Mouse (Mus musculus) intestine, embryonic 14.5 days (tissue): Measurements from ENCODE around the gene Ypel5. TPM values are rescaled to one million over a fixed set of nuclear protein-coding genes. Genes with fewer than 3 reads are reported as not detected.

Experiments used
- ATAC-seq: fragments of 200-750 bp; cut with Nextera tagmentation; replicated peaks from 2 replicates; pipeline ENCODE4 v1.8.0; 2017; ENCODE audit warnings: low read depth, moderate number of reproducible peaks, moderate TSS enrichment, moderate library complexity; ENCODE audit not compliant: low FRiP score, low TSS enrichment
- DNase-seq: peaks from one replicate; pipeline ENCODE4 v3.0.0-alpha.2; 2018; ENCODE audit warnings: low spot score
- H3K27ac ChIP-seq: fragments of 300-500 bp; sonication (generic); 2 replicates; pipeline ENCODE4 v1.5.1; 2014; ENCODE audit warnings: low read depth, mild to moderate bottlenecking, control low read depth
- H3K27me3 ChIP-seq: fragments of 300-500 bp; sonication (generic); replicated peaks from 2 replicates; pipeline ENCODE4 v1.6.1; 2014; ENCODE audit warnings: low read length, control low read depth; ENCODE audit not compliant: control insufficient read depth, insufficient read depth
- H3K36me3 ChIP-seq: fragments of 300-500 bp; sonication (generic); 2 replicates; pipeline ENCODE4 v1.6.1; 2014; ENCODE audit warnings: low read length, control low read depth; ENCODE audit not compliant: control insufficient read depth, insufficient read depth
- H3K4me1 ChIP-seq: fragments of 300-500 bp; sonication (generic); replicated peaks from 2 replicates; pipeline ENCODE4 v1.6.1; 2014; ENCODE audit warnings: low read length, control low read depth, mixed read lengths; ENCODE audit not compliant: control insufficient read depth, insufficient read depth
- H3K4me2 ChIP-seq: fragments of 300-500 bp; sonication (generic); 2 replicates; pipeline ENCODE4 v1.6.1; 2014; ENCODE audit warnings: low read length
- H3K4me3 ChIP-seq: fragments of 300-500 bp; sonication (generic); 2 replicates; pipeline ENCODE4 v1.5.1; 2014; ENCODE audit warnings: low read depth, low read length, control low read depth, mixed read lengths
- H3K9ac ChIP-seq: fragments of 300-500 bp; sonication (generic); 2 replicates; pipeline ENCODE4 v1.6.1; 2014; ENCODE audit warnings: mild to moderate bottlenecking, low read length
- H3K9me3 ChIP-seq: fragments of 300-500 bp; sonication (generic); 2 replicates; pipeline ENCODE4 v1.6.1; 2016; ENCODE audit warnings: low read length, control low read depth; ENCODE audit not compliant: control insufficient read depth
- WGBS: fragments of 180-500 bp; shearing (Covaris S2); extraction: QIAGEN DNeasy Blood & Tissue Kit; methylation state at CpG from one replicate; pipeline ENCODE4 v1.1.7; 2014; 5-methylcytosine and 5-hydroxymethylcytosine counted together
- polyA plus RNA-seq: library from polyadenylated mRNA; unstranded; fragments of >200 nt; fragmentation: Nextera tagmentation; extraction: Ambion mirVana; gene quantifications from 2 replicates; pipeline ENCODE4 v1.2.1, GENCODE M21; 2014

Gene Ypel5
- polyA plus RNA-seq, 1 experiment from 2014 or later, result 35.9 TPM

- Histone ChIP-seq H3K4me2 (peak overlapping the region; percentile 67), H3K27me3 (no peaks in the 10 kb centered on the region), H3K4me3 (peak overlapping the region; percentile 82), H3K9me3 (no peaks in the 10 kb centered on the region), H3K36me3 (no peaks in the 10 kb centered on the region), H3K27ac (peak overlapping the region; percentile 95), H3K4me1 (peaks cover 9% of the 10 kb centered on the region; the same call in 1 of the 2 replicates), H3K9ac (peak overlapping the region; percentile 89)
- ATAC-seq (peak; percentile 56), DNase-seq (peak; percentile 96)
- under 1% methylated on average over 52 of the region's 77 CpGs for WGBS
These were observed 973 bp downstream of the Ypel5 start for GRCm38 (mm10) chr17:72837140-72837712.

DNA sequence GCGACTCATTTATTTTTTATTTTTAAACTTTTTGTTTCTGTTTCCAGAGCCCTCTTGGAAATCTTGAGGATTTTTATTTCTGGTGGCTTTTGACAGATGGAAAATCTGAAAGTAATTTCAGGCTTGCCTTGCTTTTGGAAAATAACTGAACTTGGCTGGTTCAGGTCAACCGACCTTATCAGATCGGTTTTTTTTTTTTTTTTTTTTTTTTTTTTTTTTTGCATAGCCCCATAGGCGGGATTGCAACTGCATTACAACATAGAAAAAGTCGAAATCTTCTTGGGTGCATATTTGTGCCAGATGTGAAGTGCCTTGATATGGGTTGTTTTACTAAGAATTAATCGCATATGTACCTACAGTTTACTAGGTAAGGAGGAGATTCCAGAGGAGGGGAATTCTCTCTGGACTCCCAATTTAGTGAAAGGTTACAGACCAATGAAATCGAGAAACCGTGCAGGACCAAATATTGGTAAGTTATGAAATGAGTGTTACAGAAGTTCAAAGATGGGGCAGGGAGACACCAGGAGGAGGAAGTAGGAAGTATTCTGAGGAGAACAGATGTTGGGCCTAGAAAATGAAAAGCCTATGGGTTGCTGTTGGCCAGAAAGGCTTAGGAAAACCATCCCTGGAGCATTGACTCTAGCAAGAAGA, 1.7 kb downstream of the Ypel5 start:
- H3K9ac ChIP-seq, result peak overlapping the region; percentile 89
- H3K36me3 ChIP-seq, result no peaks in the 10 kb centered on the region
- H3K4me1 ChIP-seq, result peaks cover 9% of the 10 kb centered on the region; the same call in 1 of the 2 replicates
- H3K27me3 ChIP-seq, result no peaks in the 10 kb centered on the region
- DNase-seq (no peak), ATAC-seq (no peak)
- peak overlapping the region; percentile 67 for H3K4me2 ChIP-seq
- H3K4me3 ChIP-seq, result peak overlapping the region; percentile 82
- 0 out of 2 replicates have a peak overlapping the region, but pooled peaks have one; percentile 95 for H3K27ac ChIP-seq
- 22% methylated on average over 8 of the region's 8 CpGs for WGBS
- no peaks in the 10 kb centered on the region for H3K9me3 ChIP-seq

DNA sequence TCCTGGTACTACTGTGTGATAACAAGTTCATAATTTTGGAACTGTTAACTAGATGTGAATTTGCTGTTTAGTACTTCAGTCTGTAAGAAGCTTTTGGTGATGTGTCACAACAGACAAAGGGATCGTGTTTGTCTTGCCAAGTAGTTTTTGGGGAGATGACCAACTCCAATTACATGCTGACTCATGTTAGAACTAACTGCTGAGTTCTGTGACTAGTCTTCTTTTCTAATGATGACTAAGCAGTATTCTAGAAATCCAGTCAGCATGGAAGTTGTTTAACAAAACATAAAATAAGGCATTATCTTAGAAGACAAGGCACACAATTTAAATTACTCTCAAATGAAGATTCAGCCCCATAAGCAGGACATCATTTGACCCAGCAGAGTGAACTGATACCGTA, 2.7 kb downstream of the Ypel5 start:
- no peak for ATAC-seq
- no peaks in the 10 kb centered on the region for H3K9me3 ChIP-seq
- H3K27me3 ChIP-seq, result no peaks in the 10 kb centered on the region
- peaks cover 9% of the 10 kb centered on the region; the same call in 1 of the 2 replicates for H3K4me1 ChIP-seq
- H3K36me3 ChIP-seq, result no peaks in the 10 kb centered on the region
- no peak overlapping the region for H3K4me2 ChIP-seq
- 90% methylated on average over 2 of the region's 2 CpGs for WGBS
- no peak for DNase-seq
- H3K4me3 ChIP-seq, result no peak overlapping the region
- H3K27ac ChIP-seq, result no peak overlapping the region
- H3K9ac ChIP-seq, result no peak overlapping the region

- no peak for DNase-seq
- Histone ChIP-seq H3K4me2 (no peak overlapping the region), H3K9me3 (no peaks in the 10 kb centered on the region), H3K4me1 (no peaks in the 10 kb centered on the region), H3K36me3 (peaks cover 24% of the 10 kb centered on the region; the same call in 1 of the 2 replicates), H3K4me3 (no peak overlapping the region), H3K27ac (no peak overlapping the region), H3K9ac (no peak overlapping the region), H3K27me3 (no peaks in the 10 kb centered on the region)
- 95% methylated on average over 6 of the region's 6 CpGs for WGBS
- ATAC-seq, result no peak
These were observed 8.1 kb downstream of the Ypel5 start for GRCm38 (mm10) chr17:72844393-72844792.

- H3K4me3 ChIP-seq, result no peak overlapping the region
- no peaks in the 10 kb centered on the region for H3K9me3 ChIP-seq
- no peaks in the 10 kb centered on the region for H3K4me1 ChIP-seq
- H3K27ac ChIP-seq, result no peak overlapping the region
- H3K4me2 ChIP-seq, result no peak overlapping the region
- H3K9ac ChIP-seq, result no peak overlapping the region
- 89% methylated on average over 7 of the region's 7 CpGs for whole genome bisulfite sequencing
- peaks cover 24% of the 10 kb centered on the region for H3K36me3 ChIP-seq
- ATAC-seq (no peak), DNase-seq (no peak)
- H3K27me3 ChIP-seq, result no peaks in the 10 kb centered on the region
These were observed 8.8 kb downstream of the Ypel5 start for GRCm38 (mm10) chr17:72844949-72845490.

- no peak overlapping the region for H3K9ac ChIP-seq
- no peak overlapping the region for H3K27ac ChIP-seq
- ATAC-seq, result no peak
- H3K36me3 ChIP-seq, result peaks cover 25% of the 10 kb centered on the region
- no peaks in the 10 kb centered on the region for H3K27me3 ChIP-seq
- H3K4me2 ChIP-seq, result no peak overlapping the region
- no peaks in the 10 kb centered on the region for H3K9me3 ChIP-seq
- H3K4me1 ChIP-seq, result no peaks in the 10 kb centered on the region
- no peak for DNase-seq
- no peak overlapping the region for H3K4me3 ChIP-seq
These were observed 9.3 kb downstream of the Ypel5 start for GRCm38 (mm10) chr17:72845521-72845920.

GRCm38 (mm10) chr17:72855298-72855697, 19.0 kb downstream of the Ypel5 start:
- Histone ChIP-seq H3K9me3 (no peaks in the 10 kb centered on the region), H3K4me3 (no peak overlapping the region), H3K36me3 (peaks cover 5% of the 10 kb centered on the region; the same call in 1 of the 2 replicates), H3K27ac (no peak overlapping the region), H3K4me1 (no peaks in the 10 kb centered on the region), H3K4me2 (no peak overlapping the region), H3K27me3 (no peaks in the 10 kb centered on the region), H3K9ac (no peak overlapping the region)
- ATAC-seq (no peak), DNase-seq (no peak)
- WGBS, result 77% methylated on average over 1 of the region's 1 CpGs

DNA sequence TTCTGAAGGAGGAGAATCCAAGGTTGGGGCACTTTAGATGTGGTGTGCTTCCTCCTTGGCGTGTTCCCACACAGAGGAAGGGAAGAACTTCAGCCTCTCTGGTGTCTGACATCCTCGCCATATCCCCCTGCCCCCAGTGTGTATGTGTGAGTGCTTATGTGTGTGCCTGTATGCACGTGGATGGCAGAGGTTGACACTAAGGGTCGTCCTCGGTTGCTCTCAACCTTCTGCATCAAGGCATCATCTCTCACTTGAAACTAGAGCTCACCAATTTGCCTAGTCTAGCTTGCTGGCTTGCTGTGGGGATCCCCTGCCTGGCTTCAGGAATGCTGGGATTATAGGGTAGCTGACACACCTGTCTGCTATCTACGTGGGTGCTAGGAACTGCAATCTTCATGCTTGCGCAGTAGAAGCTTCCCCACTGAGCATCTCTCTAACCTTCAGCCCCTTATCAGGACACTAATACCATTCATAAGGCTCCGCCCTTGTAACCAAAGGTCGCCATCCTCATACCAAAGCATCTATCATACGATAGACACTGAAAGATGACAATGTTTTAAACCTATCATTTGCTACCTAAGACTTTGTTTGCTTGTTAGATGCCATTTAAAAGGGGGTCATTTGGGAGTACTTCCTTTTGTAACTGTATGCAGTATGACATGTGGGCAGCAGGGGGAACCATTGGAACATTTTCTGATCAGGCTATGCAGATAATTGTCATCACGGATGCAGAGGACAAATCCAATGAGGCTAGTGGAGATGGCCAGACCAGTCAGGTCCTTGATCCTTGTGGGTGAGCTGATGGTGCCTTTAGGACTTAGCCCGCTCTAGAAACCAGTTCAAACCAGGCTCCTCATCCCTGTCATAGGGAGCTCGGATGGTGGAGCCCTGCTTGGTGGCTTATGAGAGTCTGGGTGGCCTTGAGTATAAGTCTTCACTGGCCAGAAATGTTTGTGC, 21.7 kb downstream of the Ypel5 start:
- ATAC-seq (peak; percentile 59), DNase-seq (peak; percentile 89)
- no peak overlapping the region for H3K4me3 ChIP-seq
- H3K9me3 ChIP-seq, result no peaks in the 10 kb centered on the region
- 52% methylated on average over 13 of the region's 13 CpGs for WGBS
- no peak overlapping the region for H3K27ac ChIP-seq
- H3K4me1 ChIP-seq, result no peaks in the 10 kb centered on the region
- H3K36me3 ChIP-seq, result no peaks in the 10 kb centered on the region
- no peak overlapping the region for H3K4me2 ChIP-seq
- H3K27me3 ChIP-seq, result no peaks in the 10 kb centered on the region
- no peak overlapping the region for H3K9ac ChIP-seq
